ENCODE assay signal across 29 mouse cellular contexts in genomic region chr9:53607192-53607591, GRCm38 (mm10). TPM values are rescaled to one million over a fixed set of nuclear protein-coding genes. Genes with fewer than 3 reads are reported as not detected.
DNase-seq lines count a peak whose midpoint lies in the region; ATAC-seq and TF ChIP-seq lines count a peak whose summit lies in the region.
"Had no signal": no experiment of that assay in that cellular context is flagged by ENCODE, and none has a peak within 500 bp of the region (broad histone marks: within the 10 kb centered on the region; RNA-seq: fewer than 3 reads in every experiment).

No protein-coding gene starts in this region.

- H3K4me1 ChIP-seq in liver, adult 2 months (ENCODE audit: control insufficient read depth, insufficient read depth, low read length): peaks cover 39% of the 10 kb centered on the region
- H3K4me1 ChIP-seq in liver, embryonic 11.5 days (replicated peaks; ENCODE audit: control insufficient read depth, insufficient read depth, low read length): peaks cover 12% of the 10 kb centered on the region
- peaks cover 16% of the 10 kb centered on the region for H3K4me1 ChIP-seq in brown adipose tissue, adult 24 weeks (ENCODE audit: control insufficient read depth, insufficient read depth, insufficient read length, low read length)
- H3K4me1 ChIP-seq: embryonic facial prominence, embryonic 12.5 days had no signal

- 0 out of 2 replicates have a peak, but pooled peaks cover 2% of the 10 kb centered on the region for H3K36me3 ChIP-seq in liver, adult 2 months (ENCODE audit: control insufficient read depth, insufficient read depth, low read length)
- no peaks in the 10 kb centered on the region for H3K36me3 ChIP-seq in liver, embryonic 11.5 days (ENCODE audit: control insufficient read depth, insufficient read depth, low read length)
- H3K36me3 ChIP-seq: embryonic facial prominence, embryonic 12.5 days; embryonic facial prominence, embryonic 15.5 days had no signal

- H3K9ac ChIP-seq in liver, adult 2 months (ENCODE audit: low read depth, low read length): peak overlapping the region; percentile 36; the same call in 1 of the 2 replicates
- H3K9ac ChIP-seq in liver, embryonic 11.5 days (ENCODE audit: low read depth, low read length): no peak overlapping the region
- H3K9ac ChIP-seq: embryonic facial prominence, embryonic 12.5 days; embryonic facial prominence, embryonic 15.5 days; forebrain, postnatal 0 days; hindbrain, embryonic 14.5 days had no signal

- H3K4me3 ChIP-seq in liver, adult 2 months (ENCODE audit: insufficient read depth, low read depth, low read length): no peak overlapping the region; the same call in 1 of the 2 replicates
- no peak overlapping the region for H3K4me3 ChIP-seq in liver, embryonic 11.5 days (ENCODE audit: low read depth, low read length)
- H3K4me3 ChIP-seq in brown adipose tissue, adult 24 weeks (ENCODE audit: insufficient read depth, low read depth, low read length): no peak overlapping the region
- H3K4me3 ChIP-seq: embryonic facial prominence, embryonic 12.5 days; embryonic facial prominence, embryonic 15.5 days had no signal

- H3K4me2 ChIP-seq in liver, embryonic 11.5 days: no peak overlapping the region
- H3K4me2 ChIP-seq: embryonic facial prominence, embryonic 12.5 days; embryonic facial prominence, embryonic 15.5 days; heart, embryonic 11.5 days; hindbrain, embryonic 14.5 days had no signal

- H3K79me2 ChIP-seq in liver, adult 2 months (ENCODE audit: control insufficient read depth, insufficient read depth, low read length): peaks cover 36% of the 10 kb centered on the region

- ATAC-seq in liver, embryonic 11.5 days (replicated peaks; ENCODE audit: low FRiP score): no peak
- ATAC-seq: forebrain, embryonic 14.5 days; forebrain, postnatal 0 days; hindbrain, postnatal 0 days; inflammation-experienced regulatory T-cells, adult 6 months; Patski had no signal

- 26% methylated on average over 3 of the region's 3 CpGs for WGBS in liver, adult 2 months
- 80% methylated on average over 3 of the region's 3 CpGs for WGBS in liver, embryonic 11.5 days

- no peak for TF ChIP-seq POLR2A in liver, adult 2 months (IDR thresholded peaks at IDR 0.05; ENCODE audit: extremely low read depth, insufficient read depth, low read length)

- no peaks in the 10 kb centered on the region for H3K27me3 ChIP-seq in liver, adult 2 months (ENCODE audit: control insufficient read depth, insufficient read depth, low read length)
- no peaks in the 10 kb centered on the region for H3K27me3 ChIP-seq in liver, embryonic 11.5 days (replicated peaks; ENCODE audit: control insufficient read depth, insufficient read depth, low read length)
- H3K27me3 ChIP-seq: CH12.LX; embryonic facial prominence, embryonic 12.5 days; embryonic facial prominence, embryonic 15.5 days; Patski had no signal

- no peak for TF ChIP-seq CTCF in liver, adult 2 months (IDR thresholded peaks at IDR 0.05; ENCODE audit: low read depth, low read length)

- peak; percentile 74 for DNase-seq in heart, adult 11 months
- DNase-seq in heart, adult 8-10 months (ENCODE audit: low spot score): no peak
- DNase-seq in kidney, adult 11 months: peak; percentile 1
- DNase-seq in kidney, postnatal 4 days: no peak
- DNase-seq in liver, adult 2 months (ENCODE audit: extremely low read depth, low read depth, low spot score): peak; percentile 92
- no peak for DNase-seq in liver, embryonic 11.5 days (ENCODE audit: low spot score)
- no peak for DNase-seq in frontal cortex, postnatal 36 days (ENCODE audit: low spot score in 2 of 2)
- DNase-seq: adrenal gland, postnatal 10 days; adrenal gland, postnatal 36 days; B cell, adult 2 months; cerebellum, adult 11 months; cerebellum, adult 2 months; cerebellum, adult 9-11 months; cerebellum, postnatal 25 days; forebrain, postnatal 0 days; gastrocnemius, postnatal 14 days; heart, adult 18-20 months; heart, postnatal 36 days had no signal

- H3K27ac ChIP-seq in liver, adult 2 months (replicated peaks; ENCODE audit: insufficient read depth, low read depth, low read length): peak overlapping the region; percentile 84
- H3K27ac ChIP-seq in liver, embryonic 11.5 days (ENCODE audit: low read depth, low read length): no peak overlapping the region
- H3K27ac ChIP-seq in brown adipose tissue, adult 24 weeks (replicated peaks; ENCODE audit: low read depth, low read length): peak overlapping the region; percentile 54
- H3K27ac ChIP-seq: embryonic facial prominence, embryonic 12.5 days; embryonic facial prominence, embryonic 15.5 days; hindbrain, embryonic 14.5 days; hindbrain, postnatal 0 days had no signal

- no peaks in the 10 kb centered on the region for H3K9me3 ChIP-seq in liver, embryonic 11.5 days (ENCODE audit: control insufficient read depth, low read length)
- H3K9me3 ChIP-seq: embryonic facial prominence, embryonic 12.5 days; embryonic facial prominence, embryonic 15.5 days; G1E had no signal

RNA-seq across cellular contexts. Expression of gene Acat1, which starts 3.0 kb away (rescaled TPM):
- total RNA-seq in heart, adult 8-10 months (2022): 100 to 1,000 TPM; 313 to 403 (median 351) TPM
- 285 and 321 TPM in 2 replicates for total RNA-seq in liver, adult 2 months (2014; rRNA removed)
- 101 and 143 TPM in 2 replicates for polyA plus RNA-seq in liver, adult 2 months (2012; rRNA removed)
- 63.3 and 71.8 TPM in 2 replicates for polyA plus RNA-seq in liver, embryonic 11.5 days (2014; fragmentation: Nextera tagmentation; extraction: Ambion mirVana)
- polyA plus RNA-seq in brown adipose tissue, adult 24 weeks (2012; ENCODE audit: insufficient read depth, insufficient read length, missing spikeins): 808 and 1,072 TPM in 2 replicates

Comparison
In these comparisons a context has a peak if more than half of its experiments do, and no peak if none do; other contexts are left out.
1. DNase-seq: peak in heart, adult 11 months (single experiment), kidney, adult 11 months (single experiment) and liver, adult 2 months (single experiment); none in heart, adult 8-10 months (single experiment), kidney, postnatal 4 days (0 of 2), liver, embryonic 11.5 days (single experiment) and frontal cortex, postnatal 36 days (0 of 2).